Mouse (Mus musculus) T-helper 1 cell (primary cell): ENCODE results near the gene Gm10518.
"Not testable (repeated sequence)": the region's sequence is repeated elsewhere in the genome, so short reads cannot be mapped to it uniquely, and the experiment has no call there.

Source experiments
- in situ Hi-C: fragments of 300-600 bp; cut with MboI, MseI; formaldehyde crosslinking; loops from one replicate; pipeline ENCODE4 v1.15.1; 2025; ENCODE audit warnings: high pct_unique_total_duplicates

The Gm10518 gene

GRCm38 (mm10) chr1:179802610-179803512 is at the start of gene Gm10518:
Gene Gm10518, plus strand, starts transcription at chr1:179803376.
- in situ Hi-C loops = loop anchor here (10.0 kb wide), 1 partner anchor 1002 kb away; no protein-coding TSS in a partner anchor

- in situ Hi-C loops = loop anchor here (5.0 kb wide), 1 partner anchor 41 kb away; no protein-coding TSS in a partner anchor
Measured at GRCm38 (mm10) chr1:179756477-179756876, 46.7 kb upstream of the Gm10518 start.

DNA sequence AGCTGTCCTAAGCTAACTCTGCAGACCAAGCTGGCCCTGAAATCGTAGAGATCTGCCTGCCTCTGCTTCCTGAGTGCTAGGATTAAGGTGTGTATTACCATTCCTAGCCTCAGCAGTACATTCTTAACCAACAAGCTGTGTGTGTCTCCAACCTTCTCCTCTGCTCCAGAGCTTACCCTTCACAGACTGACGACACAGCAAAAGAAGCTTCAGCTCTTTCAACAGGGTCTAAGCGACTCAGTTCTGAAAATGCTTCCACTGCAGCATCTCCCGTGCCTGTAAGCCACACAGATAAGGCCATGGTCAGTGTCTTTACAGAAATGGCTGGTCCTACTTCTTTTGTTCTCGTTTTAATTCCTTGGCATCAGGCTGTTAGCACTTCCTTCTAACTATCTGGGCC is 43.1 kb upstream of the Gm10518 start:
- in situ Hi-C loops = no loop called here

GRCm38 (mm10) chr1:179760553-179760952 is 42.6 kb upstream of the Gm10518 start:
- in situ Hi-C loops = no loop called here

- in situ Hi-C loops = loop anchor here (25.0 kb wide), 1 partner anchor 1335 kb away; no protein-coding TSS in a partner anchor
Measured at GRCm38 (mm10) chr1:179776831-179777230, 26.3 kb upstream of the Gm10518 start.

GRCm38 (mm10) chr1:179784098-179784497 is 19.1 kb upstream of the Gm10518 start:
- in situ Hi-C loops = loop anchor here (25.0 kb wide), 1 partner anchor 1328 kb away; no protein-coding TSS in a partner anchor

DNA sequence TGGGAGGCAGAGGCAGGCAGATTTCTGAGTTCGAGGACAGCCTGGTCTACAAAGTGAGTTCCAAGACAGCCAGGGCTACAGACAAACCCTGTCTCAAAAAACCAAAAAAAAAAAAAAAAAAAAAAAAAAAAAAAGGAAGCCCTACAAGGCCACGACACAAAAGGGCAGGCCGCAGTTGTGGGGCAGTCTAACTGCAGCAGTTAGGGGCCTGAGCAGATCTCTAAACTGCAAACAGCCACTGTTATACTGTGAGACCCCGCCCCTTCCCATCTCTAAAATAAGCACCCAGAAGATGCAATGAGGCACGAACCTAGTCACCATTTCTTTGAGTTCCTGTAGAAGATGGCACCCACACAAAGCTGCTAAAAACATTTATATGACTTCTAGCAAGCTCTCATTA is 17.7 kb upstream of the Gm10518 start:
- in situ Hi-C loops = loop anchor here (25.0 kb wide), 1 partner anchor 1327 kb away; no protein-coding TSS in a partner anchor

- in situ Hi-C loops = loop anchor here (25.0 kb wide), 1 partner anchor 1325 kb away; no protein-coding TSS in a partner anchor
Measured at GRCm38 (mm10) chr1:179787281-179787680, 15.9 kb upstream of the Gm10518 start.

DNA sequence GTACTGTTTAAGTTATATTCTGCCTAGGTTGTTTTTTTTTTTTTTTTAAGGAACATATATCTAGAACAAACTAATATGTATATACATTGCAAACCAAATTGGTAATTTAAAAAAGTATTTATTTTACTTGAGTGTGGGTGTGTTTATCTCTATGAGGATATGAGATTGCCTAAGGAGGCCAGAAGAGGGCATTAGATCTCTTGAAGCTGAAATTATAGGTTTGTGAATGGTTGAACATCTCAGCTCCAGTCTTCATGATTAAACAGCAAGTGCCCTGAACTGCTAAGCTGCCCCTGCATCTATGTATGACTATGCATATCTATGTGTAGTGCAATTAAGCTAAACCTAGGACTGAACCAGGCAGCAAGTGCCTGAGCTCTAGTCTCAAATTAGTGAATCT is 4.4 kb upstream of the Gm10518 start:
- in situ Hi-C loops = loop anchor here (5.0 to 25.0 kb wide), 3 partner anchors 41 to 1386 kb away; no protein-coding TSS in a partner anchor

GRCm38 (mm10) chr1:179803513-179804139 is 450 bp downstream of the Gm10518 start, which contains the start of gene Ahctf1:
Gene Ahctf1, minus strand, starts transcription at chr1:179803680.
- in situ Hi-C loops = loop anchor here (10.0 kb wide), 1 partner anchor 1001 kb away; no protein-coding TSS in a partner anchor

GRCm38 (mm10) chr1:179804140-179804881 is 1.1 kb downstream of the Gm10518 start:
- in situ Hi-C loops = loop anchor here (10.0 kb wide), 1 partner anchor 1000 kb away; no protein-coding TSS in a partner anchor

GRCm38 (mm10) chr1:179805751-179806150 is 2.6 kb downstream of the Gm10518 start:
- in situ Hi-C loops = loop anchor here (10.0 kb wide), 1 partner anchor 999 kb away; no protein-coding TSS in a partner anchor

DNA sequence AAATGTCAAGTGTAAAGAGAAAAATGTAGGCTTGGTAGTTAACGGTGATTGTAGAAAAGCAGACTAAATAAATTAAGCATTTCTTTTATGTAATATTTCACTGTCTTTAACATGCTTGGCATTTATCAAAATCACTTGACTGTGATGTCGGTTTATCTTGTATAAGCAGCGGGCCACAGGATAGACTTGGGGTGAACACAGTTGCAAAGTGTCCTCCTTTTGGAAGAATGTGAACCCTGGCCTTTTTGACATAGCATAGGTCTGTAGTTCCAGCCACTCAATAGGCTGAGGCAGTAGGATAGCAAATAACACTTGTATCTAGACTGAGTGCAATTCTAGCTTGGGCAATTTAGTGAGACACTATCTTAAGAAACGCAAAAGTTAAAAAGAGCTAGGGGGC is 4.3 kb downstream of the Gm10518 start:
- in situ Hi-C loops = loop anchor here (10.0 kb wide), 1 partner anchor 997 kb away; no protein-coding TSS in a partner anchor

GRCm38 (mm10) chr1:179808300-179808699 is 5.1 kb downstream of the Gm10518 start:
- in situ Hi-C loops = loop anchor here (10.0 kb wide), 1 partner anchor 997 kb away; no protein-coding TSS in a partner anchor

GRCm38 (mm10) chr1:179813385-179813784 is 10.2 kb downstream of the Gm10518 start:
- in situ Hi-C loops = no loop called here

GRCm38 (mm10) chr1:179814616-179815015 is 11.4 kb downstream of the Gm10518 start:
- in situ Hi-C loops = no loop called here

GRCm38 (mm10) chr1:179818490-179819278 is 15.5 kb downstream of the Gm10518 start:
- in situ Hi-C loops = not testable (repeated sequence)

- in situ Hi-C loops = no loop called here
Measured at GRCm38 (mm10) chr1:179824549-179824948, 21.4 kb downstream of the Gm10518 start.

GRCm38 (mm10) chr1:179828051-179828450 is 24.9 kb downstream of the Gm10518 start:
- in situ Hi-C loops = no loop called here

DNA sequence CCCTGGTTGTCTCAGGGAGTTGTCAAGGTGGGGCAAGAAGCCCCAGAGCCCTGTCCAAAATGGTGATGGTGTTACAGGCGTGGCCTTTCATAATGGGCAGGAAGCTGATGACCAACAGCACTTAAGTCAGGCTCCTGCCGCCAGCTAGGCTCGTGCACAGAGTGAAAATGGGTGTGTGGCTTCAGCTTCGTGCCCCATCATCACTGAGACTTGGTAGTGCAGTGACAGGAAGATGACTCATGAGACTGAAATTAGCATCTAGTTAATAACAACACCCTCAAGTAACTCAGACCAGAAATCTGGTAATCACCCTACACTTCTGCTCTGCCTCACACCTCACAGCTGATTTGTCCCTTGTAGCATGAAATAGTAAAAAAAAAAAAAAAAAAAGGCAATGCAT is 25.7 kb downstream of the Gm10518 start:
- in situ Hi-C loops = no loop called here
